Mouse (Mus musculus) T-helper 1 cell (primary cell): ENCODE results near the gene Olfr812.
"Not testable (repeated sequence)": the region's sequence is repeated elsewhere in the genome, so short reads cannot be mapped to it uniquely, and the experiment has no call there.

Experiments used
- in situ Hi-C: fragments of 300-600 bp; cut with MboI, MseI; formaldehyde crosslinking; loops from one replicate; pipeline ENCODE4 v1.15.1; 2025; ENCODE audit warnings: high pct_unique_total_duplicates

Olfr812 gene

GRCm38 (mm10) chr10:129845994-129846393 is at the start of gene Olfr812:
TSS of gene Olfr812 (minus strand) at chr10:129846094.
- in situ Hi-C loops, result no loop called here

GRCm38 (mm10) chr10:129885934-129886333 is 40.0 kb upstream of the Olfr812 start:
- in situ Hi-C loops, result no loop called here

- in situ Hi-C loops, result not testable (repeated sequence)
These were observed 39.6 kb upstream of the Olfr812 start for GRCm38 (mm10) chr10:129885496-129885895.

- in situ Hi-C loops, result not testable (repeated sequence)
These were observed 33.9 kb upstream of the Olfr812 start, which contains the start of gene Olfr814 for GRCm38 (mm10) chr10:129879751-129880150. TSS of gene Olfr814 (minus strand) at chr10:129879851.

- in situ Hi-C loops, result no loop called here
These were observed 9.2 kb upstream of the Olfr812 start, which contains the start of gene Olfr813 for GRCm38 (mm10) chr10:129855067-129855466. TSS of gene Olfr813 (plus strand) at chr10:129855367.

- in situ Hi-C loops, result no loop called here
These were observed 1.4 kb upstream of the Olfr812 start for GRCm38 (mm10) chr10:129847343-129847742.

GRCm38 (mm10) chr10:129804296-129804695 is 41.6 kb downstream of the Olfr812 start, which contains the start of gene Olfr811:
TSS of gene Olfr811 (minus strand) at chr10:129804396.
- in situ Hi-C loops, result no loop called here

GRCm38 (mm10) chr10:129794817-129795216 is 51.1 kb downstream of the Olfr812 start, which contains the start of gene Olfr810:
TSS of gene Olfr810 (minus strand) at chr10:129794917.
- in situ Hi-C loops, result no loop called here
